Mouse (Mus musculus) liver, embryonic 14.5 days (tissue): ENCODE measurements around the gene Zfp296.
A peak's percentile ranks its signal among the peaks of the same experiment; 100 is the strongest.

Experiments used
- CTCF ChIP-seq: IDR thresholded peaks from 2 replicates; pipeline ENCODE4 v1.5.1; 2016; ENCODE audit warnings: antibody characterized with exemption, low read depth, control low read depth
- EP300 ChIP-seq: IDR thresholded peaks from 2 replicates; pipeline ENCODE4 v1.6.1; 2016; ENCODE audit warnings: antibody characterized with exemption, low read depth

DNA sequence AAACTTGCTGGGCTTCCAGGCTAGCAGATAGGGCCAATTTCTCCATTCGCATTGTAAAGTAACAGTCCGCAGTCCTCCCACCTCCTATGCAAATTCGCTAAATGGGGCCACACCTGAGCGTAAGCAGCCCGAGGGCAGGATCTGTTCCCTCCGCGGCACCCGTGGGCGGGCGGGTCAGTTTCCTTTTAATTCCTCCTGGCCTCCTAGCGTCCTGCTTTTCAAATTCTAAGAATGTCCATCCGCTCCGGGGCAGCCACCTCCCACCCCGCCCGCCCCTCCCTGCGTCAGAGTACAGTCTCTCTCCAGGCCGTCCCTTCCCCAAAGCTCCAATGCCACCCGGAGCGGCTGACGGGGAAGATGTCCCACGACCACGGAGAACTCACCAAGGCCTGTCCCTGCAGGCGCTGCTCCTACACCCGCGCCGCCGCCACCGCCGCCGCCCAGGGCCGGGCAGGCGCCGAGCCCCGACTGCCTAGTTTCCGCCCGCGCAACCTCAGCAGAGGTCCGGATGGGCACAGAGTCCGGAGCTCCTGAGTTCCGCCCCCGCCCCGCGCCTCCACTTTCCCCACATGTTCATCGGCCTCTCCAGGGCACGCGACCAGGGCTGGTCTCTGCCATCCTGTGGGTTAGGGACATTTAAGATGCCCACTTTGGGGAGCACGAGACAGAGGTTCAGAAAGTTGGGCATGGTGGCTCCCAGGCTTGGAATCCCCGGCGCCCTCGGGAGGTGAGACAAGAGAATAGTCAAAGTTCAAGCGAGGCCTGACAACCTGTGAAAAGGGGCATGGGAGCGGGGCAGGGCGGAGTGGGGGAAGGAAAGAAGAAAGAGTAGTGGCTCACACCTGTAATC, 3.9 kb upstream of the Zfp296 start:
- peak; percentile 20; the same call in 1 of the 2 replicates for TF ChIP-seq CTCF
- TF ChIP-seq EP300 = no peak
